Mouse (Mus musculus) forebrain, embryonic 16.5 days (tissue): ENCODE results near the gene Zfp410. TPM values are rescaled to one million over a fixed set of nuclear protein-coding genes. Genes with fewer than 3 reads are reported as not detected.

Experiments used
- polyA plus RNA-seq: library from polyadenylated mRNA; unstranded; fragments of >200 nt; fragmentation: Nextera tagmentation; extraction: Ambion mirVana; gene quantifications from 2 replicates; pipeline ENCODE4 v1.2.1, GENCODE M21; 2015

Gene Zfp410
- polyA plus RNA-seq, 1 experiment from 2014 or later: 87.9 TPM

Other genes starting within 250 kb of the Zfp410 start
- 0.16 TPM in 1 of 2 replicates, not detected in the other for gene Acot5, start 247.5 kb upstream of the Zfp410 start, polyA plus RNA-seq
- gene Acot6, start 216.2 kb upstream of the Zfp410 start, polyA plus RNA-seq: 1.4 and 1.6 TPM in 2 replicates
- 10.4 and 12.8 TPM in 2 replicates for gene Dnal1, start 202.5 kb upstream of the Zfp410 start, polyA plus RNA-seq
- 5.3 and 7.2 TPM in 2 replicates for gene Pnma1, start 168.4 kb upstream of the Zfp410 start, polyA plus RNA-seq
- 3.8 and 4.4 TPM in 2 replicates for gene Elmsan1, start 98.0 kb upstream of the Zfp410 start, polyA plus RNA-seq
- 13.2 and 15.1 TPM in 2 replicates for gene Ptgr2, start 31.6 kb upstream of the Zfp410 start, polyA plus RNA-seq
- 49.1 and 49.9 TPM in 2 replicates for gene Coq6, start 44.8 kb downstream of the Zfp410 start, polyA plus RNA-seq
- gene Fam161b, start 45.0 kb downstream of the Zfp410 start, polyA plus RNA-seq: 15.5 and 15.6 TPM in 2 replicates
- 10.4 and 10.6 TPM in 2 replicates for gene Entpd5, start 92.2 kb downstream of the Zfp410 start, polyA plus RNA-seq
- gene Bbof1, start 92.2 kb downstream of the Zfp410 start, polyA plus RNA-seq: 4.5 and 5.0 TPM in 2 replicates
- 26.9 and 30.1 TPM in 2 replicates for gene Rnf113a2, start 100.3 kb downstream of the Zfp410 start, polyA plus RNA-seq
- 33.3 and 39.9 TPM in 2 replicates for gene Aldh6a1, start 134.2 kb downstream of the Zfp410 start, polyA plus RNA-seq
- gene Lin52, start 134.6 kb downstream of the Zfp410 start, polyA plus RNA-seq: 40.3 and 41.4 TPM in 2 replicates